In genomic region chr2:156181592-156181991, GRCm38 (mm10) we compare ENCODE assay signal across 9 mouse cellular contexts. TPM values are rescaled to one million over a fixed set of nuclear protein-coding genes. Genes with fewer than 3 reads are reported as not detected.
DNase-seq lines count a peak whose midpoint lies in the region; ATAC-seq and TF ChIP-seq lines count a peak whose summit lies in the region.
"Had no signal": no experiment of that assay in that cellular context is flagged by ENCODE, and none has a peak within 500 bp of the region (broad histone marks: within the 10 kb centered on the region; RNA-seq: fewer than 3 reads in every experiment).

No protein-coding gene starts in this region.

- no peaks in the 10 kb centered on the region for H3K27me3 ChIP-seq in forebrain, embryonic 13.5 days
- no peaks in the 10 kb centered on the region for H3K27me3 ChIP-seq in forebrain, embryonic 11.5 days (ENCODE audit: control insufficient read depth, insufficient read depth, low read length)
- H3K27me3 ChIP-seq in hindbrain, embryonic 15.5 days: no peaks in the 10 kb centered on the region
- H3K27me3 ChIP-seq in hindbrain, embryonic 10.5 days (ENCODE audit: insufficient read depth, poor library complexity, severe bottlenecking): no peaks in the 10 kb centered on the region
- H3K27me3 ChIP-seq in stomach, embryonic 15.5 days (replicated peaks): no peaks in the 10 kb centered on the region
- H3K27me3 ChIP-seq in stomach, postnatal 0 days (ENCODE audit: control insufficient read depth, insufficient read depth, low read length): no peaks in the 10 kb centered on the region

- no peak for TF ChIP-seq EP300 in stomach, postnatal 0 days (optimal IDR thresholded peaks at IDR 0.05)

- H3K27ac ChIP-seq in forebrain, embryonic 13.5 days: no peak overlapping the region
- no peak overlapping the region for H3K27ac ChIP-seq in forebrain, embryonic 11.5 days (ENCODE audit: low read depth, low read length)
- H3K27ac ChIP-seq in hindbrain, embryonic 15.5 days (replicated peaks): peak overlapping the region; percentile 98
- H3K27ac ChIP-seq in hindbrain, embryonic 10.5 days: no peak overlapping the region
- H3K27ac ChIP-seq in stomach, embryonic 15.5 days: no peak overlapping the region
- no peak overlapping the region for H3K27ac ChIP-seq in stomach, postnatal 0 days (replicated peaks)

- H3K9me3 ChIP-seq in forebrain, embryonic 13.5 days (replicated peaks): no peaks in the 10 kb centered on the region
- no peaks in the 10 kb centered on the region for H3K9me3 ChIP-seq in forebrain, embryonic 11.5 days (ENCODE audit: control insufficient read depth, low read length)
- no peaks in the 10 kb centered on the region for H3K9me3 ChIP-seq in hindbrain, embryonic 15.5 days
- no peaks in the 10 kb centered on the region for H3K9me3 ChIP-seq in hindbrain, embryonic 10.5 days
- no peaks in the 10 kb centered on the region for H3K9me3 ChIP-seq in stomach, embryonic 15.5 days
- H3K9me3 ChIP-seq in stomach, postnatal 0 days (ENCODE audit: control insufficient read depth, low read length): no peaks in the 10 kb centered on the region

- 81% methylated on average over 2 of the region's 2 CpGs for WGBS in forebrain, embryonic 13.5 days
- WGBS in forebrain, embryonic 11.5 days: 75% methylated on average over 2 of the region's 2 CpGs
- 74% methylated on average over 2 of the region's 2 CpGs for WGBS in hindbrain, embryonic 15.5 days
- 76% methylated on average over 2 of the region's 2 CpGs for WGBS in hindbrain, embryonic 10.5 days
- 78% methylated on average over 2 of the region's 2 CpGs for WGBS in stomach, embryonic 15.5 days
- 82% methylated on average over 2 of the region's 2 CpGs for WGBS in stomach, postnatal 0 days

- H3K4me1 ChIP-seq in forebrain, embryonic 13.5 days: peaks cover 27% of the 10 kb centered on the region
- 0 out of 2 replicates have a peak, but pooled peaks cover 11% of the 10 kb centered on the region for H3K4me1 ChIP-seq in forebrain, embryonic 11.5 days (replicated peaks; ENCODE audit: control insufficient read depth, insufficient read depth, low read length)
- H3K4me1 ChIP-seq in hindbrain, embryonic 15.5 days (replicated peaks): peaks cover 32% of the 10 kb centered on the region
- peaks cover 33% of the 10 kb centered on the region for H3K4me1 ChIP-seq in hindbrain, embryonic 10.5 days (replicated peaks)
- peaks cover 22% of the 10 kb centered on the region for H3K4me1 ChIP-seq in stomach, embryonic 15.5 days
- peaks cover 5% of the 10 kb centered on the region for H3K4me1 ChIP-seq in stomach, postnatal 0 days (replicated peaks; ENCODE audit: control insufficient read depth, insufficient read depth)

- H3K4me3 ChIP-seq in forebrain, embryonic 13.5 days: no peak overlapping the region
- H3K4me3 ChIP-seq in forebrain, embryonic 11.5 days (ENCODE audit: low read depth, low read length): no peak overlapping the region; the same call in 1 of the 2 replicates
- no peak overlapping the region for H3K4me3 ChIP-seq in hindbrain, embryonic 15.5 days
- H3K4me3 ChIP-seq in hindbrain, embryonic 10.5 days: no peak overlapping the region; the same call in 1 of the 2 replicates
- 0 out of 2 replicates have a peak overlapping the region, but pooled peaks have one; percentile 78 for H3K4me3 ChIP-seq in stomach, embryonic 15.5 days (replicated peaks)
- H3K4me3 ChIP-seq in stomach, postnatal 0 days (ENCODE audit: low read depth, low read length): no peak overlapping the region

- H3K36me3 ChIP-seq in forebrain, embryonic 13.5 days (ENCODE audit: poor library complexity, severe bottlenecking): peaks cover 18% of the 10 kb centered on the region
- H3K36me3 ChIP-seq in forebrain, embryonic 11.5 days (ENCODE audit: control insufficient read depth, insufficient read depth, low read length): peaks cover 2% of the 10 kb centered on the region; the same call in 1 of the 2 replicates
- peaks cover 14% of the 10 kb centered on the region for H3K36me3 ChIP-seq in hindbrain, embryonic 15.5 days
- H3K36me3 ChIP-seq in hindbrain, embryonic 10.5 days: peaks cover 28% of the 10 kb centered on the region
- H3K36me3 ChIP-seq in stomach, embryonic 15.5 days: peaks cover 5% of the 10 kb centered on the region; the same call in 1 of the 2 replicates
- H3K36me3 ChIP-seq in stomach, postnatal 0 days (ENCODE audit: control insufficient read depth, insufficient read depth, low read length): peaks cover 5% of the 10 kb centered on the region

- DNase-seq in forebrain, embryonic 11.5 days (ENCODE audit: low spot score): no peak
- DNase-seq in hindbrain, embryonic 10.5 days (ENCODE audit: low spot score): no peak
- DNase-seq in stomach, postnatal 0 days (ENCODE audit: low spot score): no peak
- DNase-seq in urinary bladder, adult 18-20 months (ENCODE audit: low spot score in 2 of 2): no peak
- DNase-seq in spleen, adult 18-20 months: no peak
- DNase-seq: kidney, postnatal 14 days had no signal

- ATAC-seq in forebrain, embryonic 13.5 days: no peak
- no peak for ATAC-seq in forebrain, embryonic 11.5 days (replicated peaks; ENCODE audit: low FRiP score)
- no peak for ATAC-seq in hindbrain, embryonic 15.5 days (ENCODE audit: low FRiP score, low read depth)
- ATAC-seq in stomach, embryonic 15.5 days (ENCODE audit: insufficient read depth, low FRiP score, low read depth): no peak
- ATAC-seq in stomach, postnatal 0 days (ENCODE audit: low FRiP score, low TSS enrichment): no peak

- H3K9ac ChIP-seq in forebrain, embryonic 13.5 days: peak overlapping the region; percentile 100
- H3K9ac ChIP-seq in forebrain, embryonic 11.5 days (ENCODE audit: low read length): no peak overlapping the region
- H3K9ac ChIP-seq in hindbrain, embryonic 15.5 days: no peak overlapping the region
- no peak overlapping the region for H3K9ac ChIP-seq in stomach, embryonic 15.5 days
- H3K9ac ChIP-seq in stomach, postnatal 0 days (ENCODE audit: low read length): no peak overlapping the region

- peak overlapping the region; percentile 72 for H3K4me2 ChIP-seq in forebrain, embryonic 13.5 days
- H3K4me2 ChIP-seq in forebrain, embryonic 11.5 days (ENCODE audit: low read depth, low read length, severe bottlenecking): no peak overlapping the region
- H3K4me2 ChIP-seq in hindbrain, embryonic 15.5 days: peak overlapping the region; percentile 69
- no peak overlapping the region for H3K4me2 ChIP-seq in stomach, embryonic 15.5 days
- no peak overlapping the region for H3K4me2 ChIP-seq in stomach, postnatal 0 days (replicated peaks; ENCODE audit: low read depth)

- TF ChIP-seq CTCF in stomach, postnatal 0 days (IDR thresholded peaks at IDR 0.05; ENCODE audit: low read depth): no peak

RNA-seq across cellular contexts. Expression of gene Rbm39, which starts 1.6 kb away (rescaled TPM):
- polyA plus RNA-seq in forebrain, embryonic 13.5 days (2015; fragmentation: Nextera tagmentation; extraction: Ambion mirVana): 686 and 711 TPM in 2 replicates
- polyA plus RNA-seq in forebrain, embryonic 11.5 days (2014; fragmentation: Nextera tagmentation; extraction: Ambion mirVana): 630 and 681 TPM in 2 replicates
- 414 and 423 TPM in 2 replicates for polyA plus RNA-seq in hindbrain, embryonic 15.5 days (2015; fragmentation: Nextera tagmentation; extraction: Ambion mirVana)
- polyA plus RNA-seq in hindbrain, embryonic 10.5 days (2016; fragmentation: Nextera tagmentation; extraction: Ambion mirVana): 485 and 564 TPM in 2 replicates
- polyA plus RNA-seq in stomach, embryonic 15.5 days (2015; fragmentation: Nextera tagmentation; extraction: Ambion mirVana): 585 and 589 TPM in 2 replicates
- 335 and 349 TPM in 2 replicates for polyA plus RNA-seq in stomach, postnatal 0 days (2015; fragmentation: Nextera tagmentation; extraction: Ambion mirVana)

RNA-seq across cellular contexts. Expression of gene Phf20, which starts 14.7 kb away (rescaled TPM):
- polyA plus RNA-seq in forebrain, embryonic 13.5 days (2015; fragmentation: Nextera tagmentation; extraction: Ambion mirVana): 130 and 133 TPM in 2 replicates
- polyA plus RNA-seq in forebrain, embryonic 11.5 days (2014; fragmentation: Nextera tagmentation; extraction: Ambion mirVana): 87.7 and 92.9 TPM in 2 replicates
- 111 and 112 TPM in 2 replicates for polyA plus RNA-seq in hindbrain, embryonic 15.5 days (2015; fragmentation: Nextera tagmentation; extraction: Ambion mirVana)
- 68.3 and 73.4 TPM in 2 replicates for polyA plus RNA-seq in hindbrain, embryonic 10.5 days (2016; fragmentation: Nextera tagmentation; extraction: Ambion mirVana)
- 55.5 and 69.4 TPM in 2 replicates for polyA plus RNA-seq in stomach, embryonic 15.5 days (2015; fragmentation: Nextera tagmentation; extraction: Ambion mirVana)
- 28.4 and 29.3 TPM in 2 replicates for polyA plus RNA-seq in stomach, postnatal 0 days (2015; fragmentation: Nextera tagmentation; extraction: Ambion mirVana)

RNA-seq across cellular contexts. Expression of gene Nfs1, which starts 37.6 kb away (rescaled TPM):
- polyA plus RNA-seq in forebrain, embryonic 13.5 days (2015; fragmentation: Nextera tagmentation; extraction: Ambion mirVana): 36.7 and 38.8 TPM in 2 replicates
- 37.2 and 38.3 TPM in 2 replicates for polyA plus RNA-seq in forebrain, embryonic 11.5 days (2014; fragmentation: Nextera tagmentation; extraction: Ambion mirVana)
- polyA plus RNA-seq in hindbrain, embryonic 15.5 days (2015; fragmentation: Nextera tagmentation; extraction: Ambion mirVana): 33.9 and 35.2 TPM in 2 replicates
- 41.6 and 43.5 TPM in 2 replicates for polyA plus RNA-seq in hindbrain, embryonic 10.5 days (2016; fragmentation: Nextera tagmentation; extraction: Ambion mirVana)
- polyA plus RNA-seq in stomach, embryonic 15.5 days (2015; fragmentation: Nextera tagmentation; extraction: Ambion mirVana): 50.0 and 54.2 TPM in 2 replicates
- 40.3 and 43.5 TPM in 2 replicates for polyA plus RNA-seq in stomach, postnatal 0 days (2015; fragmentation: Nextera tagmentation; extraction: Ambion mirVana)

RNA-seq across cellular contexts. Expression of gene Romo1, which starts 37.8 kb away (rescaled TPM):
- 389 and 451 TPM in 2 replicates for polyA plus RNA-seq in forebrain, embryonic 13.5 days (2015; fragmentation: Nextera tagmentation; extraction: Ambion mirVana)
- polyA plus RNA-seq in forebrain, embryonic 11.5 days (2014; fragmentation: Nextera tagmentation; extraction: Ambion mirVana): 345 and 347 TPM in 2 replicates
- 439 and 455 TPM in 2 replicates for polyA plus RNA-seq in hindbrain, embryonic 15.5 days (2015; fragmentation: Nextera tagmentation; extraction: Ambion mirVana)
- 438 and 481 TPM in 2 replicates for polyA plus RNA-seq in hindbrain, embryonic 10.5 days (2016; fragmentation: Nextera tagmentation; extraction: Ambion mirVana)
- 350 and 376 TPM in 2 replicates for polyA plus RNA-seq in stomach, embryonic 15.5 days (2015; fragmentation: Nextera tagmentation; extraction: Ambion mirVana)
- polyA plus RNA-seq in stomach, postnatal 0 days (2015; fragmentation: Nextera tagmentation; extraction: Ambion mirVana): 378 and 415 TPM in 2 replicates

RNA-seq across cellular contexts. Expression of gene Gm28036, which starts 54.7 kb away (rescaled TPM):
- 20.7 and 21.2 TPM in 2 replicates for polyA plus RNA-seq in forebrain, embryonic 13.5 days (2015; fragmentation: Nextera tagmentation; extraction: Ambion mirVana)
- polyA plus RNA-seq in forebrain, embryonic 11.5 days (2014; fragmentation: Nextera tagmentation; extraction: Ambion mirVana): 18.8 and 20.8 TPM in 2 replicates
- polyA plus RNA-seq in hindbrain, embryonic 15.5 days (2015; fragmentation: Nextera tagmentation; extraction: Ambion mirVana): 16.0 and 19.6 TPM in 2 replicates
- polyA plus RNA-seq in hindbrain, embryonic 10.5 days (2016; fragmentation: Nextera tagmentation; extraction: Ambion mirVana): 22.5 and 27.2 TPM in 2 replicates
- 12.6 and 12.9 TPM in 2 replicates for polyA plus RNA-seq in stomach, embryonic 15.5 days (2015; fragmentation: Nextera tagmentation; extraction: Ambion mirVana)
- 4.3 and 5.1 TPM in 2 replicates for polyA plus RNA-seq in stomach, postnatal 0 days (2015; fragmentation: Nextera tagmentation; extraction: Ambion mirVana)

Comparison
In these comparisons a context has a peak if more than half of its experiments do, and no peak if none do; other contexts are left out.
1. H3K4me2 ChIP-seq: peak in forebrain, embryonic 13.5 days (single experiment) and hindbrain, embryonic 15.5 days (single experiment); none in forebrain, embryonic 11.5 days (single experiment), stomach, embryonic 15.5 days (single experiment) and stomach, postnatal 0 days (single experiment).